Mouse (Mus musculus): ENCODE data around the gene Gm17555.
"Not testable (repeated sequence)": the region's sequence is repeated elsewhere in the genome, so short reads cannot be mapped to it uniquely, and the experiment has no call there.

Gene Gm17555

DNA sequence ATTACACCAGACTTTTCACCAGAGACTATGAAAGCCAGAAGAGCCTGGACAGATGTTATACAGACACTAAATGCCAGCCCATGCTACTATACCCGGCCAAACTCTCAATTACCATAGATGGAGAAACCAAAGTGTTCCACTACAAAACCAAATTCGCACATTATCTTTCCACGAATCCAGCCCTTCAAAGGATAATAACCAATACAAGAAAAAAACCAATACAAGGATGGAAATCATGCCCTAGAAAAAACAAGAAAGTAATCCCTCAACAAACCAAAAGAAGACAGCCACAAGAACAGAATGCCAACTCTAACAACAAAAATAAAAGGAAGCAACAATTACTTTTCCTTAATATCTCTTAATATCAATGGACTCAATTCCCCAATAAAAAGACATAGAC is at the start of gene Gm17555:
Gene Gm17555 (plus strand): TSS at position 301 of the 400 bp plus-strand sequence.
- in situ Hi-C loops (cut with MboI; ENCODE audit: low pct_unique_long_range_greater_than_20kb in 1 of 2, low sequenced_read_pairs in 2 of 2, unreplicated experiment in 1 of 2): not testable (repeated sequence)

- in situ Hi-C loops (cut with MboI; ENCODE audit: low pct_unique_long_range_greater_than_20kb in 1 of 2, low sequenced_read_pairs in 2 of 2, unreplicated experiment in 1 of 2): no loop called here
Measured at GRCm38 (mm10) chr2:126165277-126166018, 49.5 kb upstream of the Gm17555 start.

DNA sequence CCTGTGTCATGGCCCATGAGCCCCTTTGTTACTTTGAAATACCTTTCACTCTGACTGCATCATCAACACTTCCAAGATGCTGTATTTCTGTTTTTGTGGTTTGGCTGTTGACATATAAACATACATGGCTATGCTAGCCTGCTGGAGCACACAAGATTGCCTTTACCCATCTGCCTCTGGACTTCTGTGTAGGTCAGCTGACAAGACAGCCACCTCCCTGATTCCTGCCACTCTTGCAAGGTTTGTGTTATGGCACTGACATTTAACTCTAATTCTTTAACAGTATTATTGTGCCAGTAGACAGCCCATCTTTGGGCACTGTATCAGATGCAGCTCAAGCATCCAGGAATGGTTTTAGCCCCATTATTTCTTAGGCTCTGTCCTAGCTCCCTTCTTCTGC is 48.6 kb upstream of the Gm17555 start:
- in situ Hi-C loops (cut with MboI; ENCODE audit: low pct_unique_long_range_greater_than_20kb in 1 of 2, low sequenced_read_pairs in 2 of 2, unreplicated experiment in 1 of 2): no loop called here

DNA sequence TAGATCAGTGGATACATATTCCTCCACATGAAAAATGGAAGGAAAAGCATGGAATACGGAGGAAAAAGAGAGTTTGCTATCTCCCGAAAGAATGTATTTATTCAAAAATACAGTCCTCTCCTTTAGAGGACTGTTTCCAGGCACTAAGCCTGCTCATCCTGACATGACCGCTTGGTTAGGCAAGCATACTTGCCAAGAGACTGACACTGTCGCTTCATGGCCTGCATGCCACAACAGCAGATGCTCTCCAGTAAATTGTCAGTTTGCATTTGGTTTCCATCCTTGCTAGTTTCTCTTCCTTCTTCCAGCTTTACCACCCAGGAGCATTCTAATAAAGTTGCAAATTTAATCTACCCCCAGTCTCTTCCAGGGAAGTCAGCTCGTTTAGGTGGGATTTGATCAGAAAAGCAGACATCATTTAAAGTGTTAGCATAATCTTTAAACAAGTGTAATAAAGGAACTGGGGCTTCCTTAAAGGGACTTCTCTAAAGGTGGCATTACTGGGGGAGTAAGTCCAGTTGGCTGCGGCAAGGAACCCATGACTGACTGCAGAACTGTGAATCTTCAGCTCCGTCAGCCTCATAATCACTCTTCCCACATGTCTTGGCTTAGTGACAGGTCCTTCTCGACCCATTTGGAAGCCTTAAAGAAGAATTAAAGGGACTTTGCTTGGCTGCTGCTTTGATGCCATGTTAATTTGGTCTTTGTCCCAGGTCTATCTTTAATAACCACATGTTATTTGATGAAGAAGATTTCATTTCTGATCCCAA is 47.9 kb upstream of the Gm17555 start:
- in situ Hi-C loops (cut with MboI; ENCODE audit: low pct_unique_long_range_greater_than_20kb in 1 of 2, low sequenced_read_pairs in 2 of 2, unreplicated experiment in 1 of 2): no loop called here

- in situ Hi-C loops (cut with MboI; ENCODE audit: low pct_unique_long_range_greater_than_20kb in 1 of 2, low sequenced_read_pairs in 2 of 2, unreplicated experiment in 1 of 2): no loop called here
Measured at GRCm38 (mm10) chr2:126171427-126171826, 43.5 kb upstream of the Gm17555 start.

- in situ Hi-C loops (cut with MboI; ENCODE audit: low pct_unique_long_range_greater_than_20kb in 1 of 2, low sequenced_read_pairs in 2 of 2, unreplicated experiment in 1 of 2): no loop called here
Measured at GRCm38 (mm10) chr2:126191306-126191705, 23.6 kb upstream of the Gm17555 start.

GRCm38 (mm10) chr2:126192129-126192528 is 22.8 kb upstream of the Gm17555 start:
- in situ Hi-C loops (cut with MboI; ENCODE audit: low pct_unique_long_range_greater_than_20kb in 1 of 2, low sequenced_read_pairs in 2 of 2, unreplicated experiment in 1 of 2): no loop called here

DNA sequence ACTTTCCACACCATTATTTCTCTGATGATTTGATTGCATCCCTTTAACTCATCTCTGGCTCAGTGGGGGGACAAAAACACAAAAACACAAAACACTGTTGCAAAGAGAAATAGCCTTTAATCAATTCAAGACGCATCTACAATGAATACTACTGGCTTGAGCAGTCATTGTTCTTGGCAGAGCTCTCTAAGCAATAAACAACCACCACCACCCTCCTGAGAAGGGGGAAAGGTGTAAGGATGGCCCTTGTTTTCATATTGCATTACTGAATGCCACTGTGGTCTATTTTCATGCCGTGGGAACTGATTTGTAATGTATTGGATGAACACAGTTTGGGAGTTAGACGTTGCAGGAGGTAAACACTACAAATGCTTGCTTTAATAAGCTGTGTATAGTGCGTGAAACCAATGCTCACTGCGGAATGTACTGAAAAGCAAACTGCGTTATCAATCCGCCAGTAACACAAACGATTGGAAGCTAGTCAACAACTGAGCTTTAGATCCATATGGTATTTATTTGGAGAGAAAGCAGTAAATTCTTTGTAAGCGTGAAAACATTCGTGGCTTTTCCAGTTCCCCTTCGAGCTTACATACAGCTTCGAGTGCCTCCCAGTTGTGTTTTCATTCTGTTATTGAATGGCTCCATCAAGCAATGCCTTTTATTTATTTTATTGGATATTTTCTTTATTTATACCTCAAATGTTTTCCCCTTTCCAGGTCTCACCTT is 19.1 kb upstream of the Gm17555 start:
- in situ Hi-C loops (cut with MboI; ENCODE audit: low pct_unique_long_range_greater_than_20kb in 1 of 2, low sequenced_read_pairs in 2 of 2, unreplicated experiment in 1 of 2): no loop called here

GRCm38 (mm10) chr2:126198971-126199370 is 15.9 kb upstream of the Gm17555 start:
- in situ Hi-C loops (cut with MboI; ENCODE audit: low pct_unique_long_range_greater_than_20kb in 1 of 2, low sequenced_read_pairs in 2 of 2, unreplicated experiment in 1 of 2): no loop called here

- in situ Hi-C loops (cut with MboI; ENCODE audit: low pct_unique_long_range_greater_than_20kb in 1 of 2, low sequenced_read_pairs in 2 of 2, unreplicated experiment in 1 of 2): no loop called here
Measured at GRCm38 (mm10) chr2:126211011-126211680, 3.8 kb upstream of the Gm17555 start.

DNA sequence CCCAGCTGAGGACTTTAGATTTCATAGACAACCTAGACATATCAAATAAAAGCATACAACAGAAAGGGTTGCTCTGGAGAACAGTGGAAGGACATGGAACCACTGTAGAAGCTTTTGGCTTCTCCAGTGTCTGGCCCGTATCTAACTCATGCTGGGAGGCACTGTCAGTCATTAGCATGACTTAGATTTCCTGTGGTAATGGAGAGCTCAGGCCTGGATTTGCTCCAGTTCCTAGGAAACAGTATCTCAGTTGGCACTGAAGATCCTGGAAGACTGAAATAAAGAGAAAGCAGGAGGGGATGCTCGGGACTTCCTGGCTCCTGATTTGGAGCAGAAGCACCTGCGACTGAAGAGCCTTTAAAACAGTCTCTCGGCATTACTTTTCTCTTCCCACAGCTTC is 12.7 kb downstream of the Gm17555 start:
- in situ Hi-C loops (cut with MboI; ENCODE audit: low pct_unique_long_range_greater_than_20kb in 1 of 2, low sequenced_read_pairs in 2 of 2, unreplicated experiment in 1 of 2): no loop called here

GRCm38 (mm10) chr2:126231731-126232130 is 16.8 kb downstream of the Gm17555 start:
- in situ Hi-C loops (cut with MboI; ENCODE audit: low pct_unique_long_range_greater_than_20kb in 1 of 2, low sequenced_read_pairs in 2 of 2, unreplicated experiment in 1 of 2): no loop called here

DNA sequence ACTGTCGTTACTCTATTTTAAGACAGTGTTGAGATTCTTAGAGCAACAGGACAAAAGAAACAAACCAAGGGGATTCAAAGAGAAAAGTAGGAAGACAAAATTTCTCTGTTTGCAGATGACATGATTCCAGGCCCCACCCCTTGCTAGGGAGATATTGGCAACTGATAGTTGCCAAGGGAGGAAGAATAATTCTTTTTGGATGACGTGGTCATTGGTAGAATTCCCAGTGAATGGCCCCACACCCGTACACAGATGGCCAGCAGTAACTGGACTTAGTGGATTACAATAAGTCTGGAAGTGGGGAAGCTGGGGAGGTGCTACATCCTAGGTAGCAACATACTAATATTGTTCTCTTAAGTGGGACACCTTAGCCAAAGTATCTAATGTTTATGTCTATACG is 22.0 kb downstream of the Gm17555 start:
- in situ Hi-C loops (cut with MboI; ENCODE audit: low pct_unique_long_range_greater_than_20kb in 1 of 2, low sequenced_read_pairs in 2 of 2, unreplicated experiment in 1 of 2): no loop called here

DNA sequence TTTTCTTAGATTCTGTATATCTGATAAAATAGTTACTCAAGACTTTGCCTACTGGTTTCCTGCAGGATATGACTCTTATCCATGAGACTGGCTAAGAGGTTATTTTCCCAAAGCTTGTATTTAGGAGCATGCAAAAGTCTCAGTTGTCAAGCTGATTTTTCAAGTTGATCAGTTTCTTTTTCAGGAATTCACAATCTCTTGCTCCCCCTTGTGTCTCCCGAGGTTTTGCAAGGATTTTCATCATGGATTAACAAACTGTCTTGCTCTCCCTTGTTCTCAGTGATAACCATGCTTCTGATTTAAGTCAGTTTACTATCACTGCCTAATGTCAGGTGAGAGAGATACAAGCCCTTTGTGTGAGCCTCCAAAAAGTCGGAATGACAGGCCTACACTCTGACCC is 30.5 kb downstream of the Gm17555 start:
- in situ Hi-C loops (cut with MboI; ENCODE audit: low pct_unique_long_range_greater_than_20kb in 1 of 2, low sequenced_read_pairs in 2 of 2, unreplicated experiment in 1 of 2): no loop called here

DNA sequence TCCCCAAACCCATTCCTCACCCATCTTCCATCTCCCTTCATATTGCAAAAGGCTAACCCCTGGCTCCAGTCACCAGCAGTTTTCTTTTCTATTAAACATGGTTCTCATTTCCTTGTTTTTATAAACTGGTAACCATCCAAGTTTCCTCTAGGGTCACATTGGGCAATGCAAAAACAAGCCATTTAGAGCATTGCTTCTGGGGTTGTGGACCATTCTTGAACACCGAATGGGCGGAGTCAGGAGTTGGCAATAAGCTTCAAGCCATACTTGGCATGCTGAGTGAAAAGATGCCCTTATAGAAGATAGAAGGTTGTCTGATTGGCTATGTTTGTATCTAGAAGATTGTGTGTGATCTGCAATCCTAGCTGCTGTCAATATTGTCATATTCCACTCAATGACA is 33.6 kb downstream of the Gm17555 start:
- in situ Hi-C loops (cut with MboI; ENCODE audit: low pct_unique_long_range_greater_than_20kb in 1 of 2, low sequenced_read_pairs in 2 of 2, unreplicated experiment in 1 of 2): no loop called here

GRCm38 (mm10) chr2:126252211-126252610 is 37.3 kb downstream of the Gm17555 start:
- in situ Hi-C loops (cut with MboI; ENCODE audit: low pct_unique_long_range_greater_than_20kb in 1 of 2, low sequenced_read_pairs in 2 of 2, unreplicated experiment in 1 of 2): no loop called here

Data from mouse embryonic stem cell (cell line).